Mouse (Mus musculus): ENCODE data around the gene Myo1c. TPM values are rescaled to one million over a fixed set of nuclear protein-coding genes. Genes with fewer than 3 reads are reported as not detected.

Gene Myo1c
- polyA plus RNA-seq (2014; fragmentation: Nextera tagmentation; extraction: Ambion mirVana): 5.7 and 6.6 TPM in 2 replicates

- Histone ChIP-seq H3K36me3 (ENCODE audit: control insufficient read depth, insufficient read depth, low read length) (peaks cover 5% of the 10 kb centered on the region; the same call in 1 of the 2 replicates), H3K27ac (ENCODE audit: low read depth, low read length) (no peak within 1 kb of the TSS), H3K4me3 (ENCODE audit: low read depth, low read length) (peak within 1 kb of the TSS; percentile 54), H3K9ac (ENCODE audit: low read length) (peak within 1 kb of the TSS; percentile 78), H3K4me1 (ENCODE audit: control insufficient read depth, insufficient read depth, low read length) (peaks cover 8% of the 10 kb centered on the region), H3K27me3 (replicated peaks; ENCODE audit: control insufficient read depth, insufficient read depth, low read length) (peaks cover 10% of the 10 kb centered on the region), H3K4me2 (ENCODE audit: low read length) (peak within 1 kb of the TSS; percentile 66), H3K9me3 (replicated peaks; ENCODE audit: control insufficient read depth, low read length) (no peaks in the 10 kb centered on the region)
- ATAC-seq (no peak), DNase-seq (ENCODE audit: low spot score) (no peak)
- WGBS: 84% methylated on average over 7 of the region's 7 CpGs
Observed at GRCm38 (mm10) chr11:75650311-75650710, at the start of gene Myo1c. Gene Myo1c (plus strand): TSS chr11:75650504.

GRCm38 (mm10) chr11:75604826-75605225 is 45.5 kb upstream of the Myo1c start:
- Histone ChIP-seq H3K4me1 (ENCODE audit: control insufficient read depth, insufficient read depth, low read length) (no peaks in the 10 kb centered on the region), H3K27me3 (replicated peaks; ENCODE audit: control insufficient read depth, insufficient read depth, low read length) (no peaks in the 10 kb centered on the region), H3K4me2 (ENCODE audit: low read length) (no peak overlapping the region), H3K9me3 (replicated peaks; ENCODE audit: control insufficient read depth, low read length) (no peaks in the 10 kb centered on the region), H3K4me3 (ENCODE audit: low read depth, low read length) (no peak overlapping the region), H3K9ac (ENCODE audit: low read length) (no peak overlapping the region), H3K36me3 (ENCODE audit: control insufficient read depth, insufficient read depth, low read length) (peaks cover 83% of the 10 kb centered on the region), H3K27ac (ENCODE audit: low read depth, low read length) (no peak overlapping the region)
- WGBS: 92% methylated on average over 5 of the region's 5 CpGs
- ATAC-seq (no peak), DNase-seq (ENCODE audit: low spot score) (no peak)

- WGBS: 76% methylated on average over 1 of the region's 1 CpGs
- H3K4me2 ChIP-seq (ENCODE audit: low read length): no peak overlapping the region
- ATAC-seq (no peak), DNase-seq (ENCODE audit: low spot score) (no peak)
- H3K9ac ChIP-seq (ENCODE audit: low read length): no peak overlapping the region
- no peak overlapping the region for H3K27ac ChIP-seq (ENCODE audit: low read depth, low read length)
- H3K36me3 ChIP-seq (ENCODE audit: control insufficient read depth, insufficient read depth, low read length): peaks cover 83% of the 10 kb centered on the region
- H3K9me3 ChIP-seq (replicated peaks; ENCODE audit: control insufficient read depth, low read length): no peaks in the 10 kb centered on the region
- H3K4me3 ChIP-seq (ENCODE audit: low read depth, low read length): no peak overlapping the region
- no peaks in the 10 kb centered on the region for H3K4me1 ChIP-seq (ENCODE audit: control insufficient read depth, insufficient read depth, low read length)
- no peaks in the 10 kb centered on the region for H3K27me3 ChIP-seq (replicated peaks; ENCODE audit: control insufficient read depth, insufficient read depth, low read length)
Observed at GRCm38 (mm10) chr11:75605318-75605717, 45.0 kb upstream of the Myo1c start.

GRCm38 (mm10) chr11:75608776-75609175 is 41.5 kb upstream of the Myo1c start:
- 89% methylated on average over 5 of the region's 5 CpGs for WGBS
- Histone ChIP-seq H3K27ac (ENCODE audit: low read depth, low read length) (no peak overlapping the region), H3K27me3 (replicated peaks; ENCODE audit: control insufficient read depth, insufficient read depth, low read length) (no peaks in the 10 kb centered on the region), H3K4me3 (ENCODE audit: low read depth, low read length) (no peak overlapping the region), H3K9ac (ENCODE audit: low read length) (no peak overlapping the region), H3K9me3 (replicated peaks; ENCODE audit: control insufficient read depth, low read length) (no peaks in the 10 kb centered on the region), H3K36me3 (ENCODE audit: control insufficient read depth, insufficient read depth, low read length) (peaks cover 80% of the 10 kb centered on the region), H3K4me2 (ENCODE audit: low read length) (no peak overlapping the region), H3K4me1 (ENCODE audit: control insufficient read depth, insufficient read depth, low read length) (no peaks in the 10 kb centered on the region)
- DNase-seq (ENCODE audit: low spot score) (no peak), ATAC-seq (no peak)

- 78% methylated on average over 2 of the region's 2 CpGs for WGBS
- Histone ChIP-seq H3K27ac (ENCODE audit: low read depth, low read length) (no peak overlapping the region), H3K9me3 (replicated peaks; ENCODE audit: control insufficient read depth, low read length) (no peaks in the 10 kb centered on the region), H3K36me3 (ENCODE audit: control insufficient read depth, insufficient read depth, low read length) (peaks cover 69% of the 10 kb centered on the region), H3K9ac (ENCODE audit: low read length) (no peak overlapping the region), H3K27me3 (replicated peaks; ENCODE audit: control insufficient read depth, insufficient read depth, low read length) (no peaks in the 10 kb centered on the region), H3K4me1 (ENCODE audit: control insufficient read depth, insufficient read depth, low read length) (no peaks in the 10 kb centered on the region), H3K4me2 (ENCODE audit: low read length) (no peak overlapping the region), H3K4me3 (ENCODE audit: low read depth, low read length) (no peak overlapping the region)
- DNase-seq (ENCODE audit: low spot score) (no peak), ATAC-seq (no peak)
Observed at GRCm38 (mm10) chr11:75610021-75610420, 40.3 kb upstream of the Myo1c start.

GRCm38 (mm10) chr11:75614769-75615168 is 35.5 kb upstream of the Myo1c start:
- no peak overlapping the region for H3K27ac ChIP-seq (ENCODE audit: low read depth, low read length)
- H3K27me3 ChIP-seq (replicated peaks; ENCODE audit: control insufficient read depth, insufficient read depth, low read length): no peaks in the 10 kb centered on the region
- H3K4me2 ChIP-seq (ENCODE audit: low read length): no peak overlapping the region
- 100% methylated on average over 1 of the region's 1 CpGs for WGBS
- H3K4me1 ChIP-seq (ENCODE audit: control insufficient read depth, insufficient read depth, low read length): no peaks in the 10 kb centered on the region
- H3K9ac ChIP-seq (ENCODE audit: low read length): no peak overlapping the region
- DNase-seq (ENCODE audit: low spot score): no peak
- no peak for ATAC-seq
- H3K4me3 ChIP-seq (ENCODE audit: low read depth, low read length): no peak overlapping the region
- H3K36me3 ChIP-seq (ENCODE audit: control insufficient read depth, insufficient read depth, low read length): peaks cover 58% of the 10 kb centered on the region
- H3K9me3 ChIP-seq (replicated peaks; ENCODE audit: control insufficient read depth, low read length): no peaks in the 10 kb centered on the region

GRCm38 (mm10) chr11:75615556-75615955 is 34.7 kb upstream of the Myo1c start:
- H3K27me3 ChIP-seq (replicated peaks; ENCODE audit: control insufficient read depth, insufficient read depth, low read length): no peaks in the 10 kb centered on the region
- no peaks in the 10 kb centered on the region for H3K4me1 ChIP-seq (ENCODE audit: control insufficient read depth, insufficient read depth, low read length)
- no peak overlapping the region for H3K27ac ChIP-seq (ENCODE audit: low read depth, low read length)
- 92% methylated on average over 2 of the region's 2 CpGs for WGBS
- no peak for DNase-seq (ENCODE audit: low spot score)
- no peak overlapping the region for H3K4me2 ChIP-seq (ENCODE audit: low read length)
- no peak for ATAC-seq
- H3K4me3 ChIP-seq (ENCODE audit: low read depth, low read length): no peak overlapping the region
- H3K36me3 ChIP-seq (ENCODE audit: control insufficient read depth, insufficient read depth, low read length): peaks cover 58% of the 10 kb centered on the region
- no peaks in the 10 kb centered on the region for H3K9me3 ChIP-seq (replicated peaks; ENCODE audit: control insufficient read depth, low read length)
- no peak overlapping the region for H3K9ac ChIP-seq (ENCODE audit: low read length)

DNA sequence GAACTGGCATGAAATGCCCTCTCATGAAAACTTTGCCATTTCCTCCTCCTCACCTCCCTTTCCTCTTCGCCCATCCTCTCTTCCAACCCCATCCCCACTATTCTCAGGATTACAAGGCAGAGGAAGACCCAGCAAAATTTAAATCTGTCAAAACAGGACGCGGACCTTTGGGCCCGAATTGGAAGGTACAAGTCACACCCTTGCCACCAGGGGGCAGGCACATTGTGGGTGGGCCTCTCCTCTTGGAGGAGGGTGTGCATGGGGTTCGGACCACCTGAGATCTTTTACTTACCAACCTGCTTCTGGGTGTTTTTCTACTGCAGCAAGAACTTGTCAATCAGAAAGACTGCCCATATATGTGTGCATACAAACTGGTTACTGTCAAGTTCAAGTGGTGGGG is 31.2 kb upstream of the Myo1c start:
- no peak for DNase-seq (ENCODE audit: low spot score)

GRCm38 (mm10) chr11:75620136-75620780 is 30.0 kb upstream of the Myo1c start:
- peak; percentile 30 for DNase-seq (ENCODE audit: low spot score)
- no peak for ATAC-seq
- WGBS: 87% methylated on average over 12 of the region's 12 CpGs
- H3K4me2 ChIP-seq (ENCODE audit: low read length): no peak overlapping the region
- no peaks in the 10 kb centered on the region for H3K9me3 ChIP-seq (replicated peaks; ENCODE audit: control insufficient read depth, low read length)
- H3K27ac ChIP-seq (ENCODE audit: low read depth, low read length): no peak overlapping the region
- peaks cover 65% of the 10 kb centered on the region for H3K36me3 ChIP-seq (ENCODE audit: control insufficient read depth, insufficient read depth, low read length)
- no peaks in the 10 kb centered on the region for H3K27me3 ChIP-seq (replicated peaks; ENCODE audit: control insufficient read depth, insufficient read depth, low read length)
- no peak overlapping the region for H3K4me3 ChIP-seq (ENCODE audit: low read depth, low read length)
- H3K9ac ChIP-seq (ENCODE audit: low read length): no peak overlapping the region
- H3K4me1 ChIP-seq (ENCODE audit: control insufficient read depth, insufficient read depth, low read length): no peaks in the 10 kb centered on the region

More for the DNA sequence above, 31.2 kb upstream of the Myo1c start:
- Histone ChIP-seq H3K36me3 (ENCODE audit: control insufficient read depth, insufficient read depth, low read length) (peaks cover 60% of the 10 kb centered on the region), H3K9ac (ENCODE audit: low read length) (no peak overlapping the region), H3K4me1 (ENCODE audit: control insufficient read depth, insufficient read depth, low read length) (no peaks in the 10 kb centered on the region), H3K4me3 (ENCODE audit: low read depth, low read length) (no peak overlapping the region), H3K27me3 (replicated peaks; ENCODE audit: control insufficient read depth, insufficient read depth, low read length) (no peaks in the 10 kb centered on the region), H3K4me2 (ENCODE audit: low read length) (no peak overlapping the region), H3K27ac (ENCODE audit: low read depth, low read length) (no peak overlapping the region), H3K9me3 (replicated peaks; ENCODE audit: control insufficient read depth, low read length) (no peaks in the 10 kb centered on the region)
- 83% methylated on average over 5 of the region's 5 CpGs for WGBS
- ATAC-seq: no peak
